In the genomic region with DNA sequence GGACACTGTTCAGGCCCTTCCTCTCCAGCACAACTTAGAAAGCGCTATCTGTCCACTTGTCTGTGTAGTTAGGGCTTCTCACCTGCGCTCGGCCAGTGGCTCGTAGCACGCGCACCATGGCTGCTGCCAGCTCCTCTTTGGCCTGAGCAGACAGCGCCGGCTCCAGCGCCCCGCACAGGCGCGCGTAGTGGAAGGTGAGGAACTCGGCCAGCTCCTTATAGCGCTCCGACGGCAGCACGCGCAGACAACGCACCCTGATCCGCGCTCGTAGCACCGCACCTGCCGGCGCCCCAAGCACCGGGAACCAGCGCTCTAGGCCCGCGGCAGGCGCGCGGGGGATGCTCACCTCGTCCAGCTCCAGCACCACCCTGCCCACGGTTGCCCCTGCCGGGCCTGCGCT, we compare ENCODE assay signal across 9 mouse cellular contexts. TPM values are rescaled to one million over a fixed set of nuclear protein-coding genes. Genes with fewer than 3 reads are reported as not detected.
DNase-seq lines count a peak whose midpoint lies in the region; ATAC-seq and TF ChIP-seq lines count a peak whose summit lies in the region.
"Had no signal": no experiment of that assay in that cellular context is flagged by ENCODE, and none has a peak within 500 bp of the region (broad histone marks: within the 10 kb centered on the region; RNA-seq: fewer than 3 reads in every experiment).

No protein-coding gene starts in this region.

- no peak overlapping the region for H3K27ac ChIP-seq in lung, embryonic 14.5 days (ENCODE audit: low read depth)
- no peak overlapping the region for H3K27ac ChIP-seq in forebrain, embryonic 14.5 days (ENCODE audit: low read depth, low read length)
- H3K27ac ChIP-seq in limb, embryonic 13.5 days = no peak overlapping the region
- H3K27ac ChIP-seq in stomach, embryonic 14.5 days (ENCODE audit: low read length) = no peak overlapping the region

- ATAC-seq in lung, embryonic 14.5 days (ENCODE audit: insufficient read depth) = no peak
- ATAC-seq in forebrain, embryonic 14.5 days = no peak
- no peak for ATAC-seq in limb, embryonic 13.5 days (ENCODE audit: low FRiP score, low read depth)
- ATAC-seq in stomach, embryonic 14.5 days (ENCODE audit: insufficient number of reproducible peaks, insufficient read depth, low FRiP score, low read depth) = no peak

- no peaks in the 10 kb centered on the region for H3K9me3 ChIP-seq in lung, embryonic 14.5 days (ENCODE audit: low read depth, low read length)
- no peaks in the 10 kb centered on the region for H3K9me3 ChIP-seq in forebrain, embryonic 14.5 days (replicated peaks; ENCODE audit: control insufficient read depth, low read length)
- H3K9me3 ChIP-seq in limb, embryonic 13.5 days = no peaks in the 10 kb centered on the region
- H3K9me3 ChIP-seq in stomach, embryonic 14.5 days (ENCODE audit: control insufficient read depth, low read depth, low read length) = no peaks in the 10 kb centered on the region

- WGBS in lung, embryonic 14.5 days = 7% methylated on average over 37 of the region's 37 CpGs
- WGBS in forebrain, embryonic 14.5 days = 5% methylated on average over 37 of the region's 37 CpGs
- WGBS in limb, embryonic 13.5 days = 2% methylated on average over 37 of the region's 37 CpGs
- 5% methylated on average over 37 of the region's 37 CpGs for WGBS in stomach, embryonic 14.5 days

- peaks cover 77% of the 10 kb centered on the region for H3K27me3 ChIP-seq in lung, embryonic 14.5 days (ENCODE audit: insufficient read depth, low read length)
- H3K27me3 ChIP-seq in forebrain, embryonic 14.5 days (replicated peaks; ENCODE audit: control insufficient read depth, insufficient read depth, low read length) = peaks cover 68% of the 10 kb centered on the region
- H3K27me3 ChIP-seq in limb, embryonic 13.5 days = peaks cover 90% of the 10 kb centered on the region
- H3K27me3 ChIP-seq in stomach, embryonic 14.5 days (ENCODE audit: control insufficient read depth, insufficient read depth, low read length) = peaks cover 64% of the 10 kb centered on the region

- peak overlapping the region; percentile 44 for H3K4me2 ChIP-seq in lung, embryonic 14.5 days
- H3K4me2 ChIP-seq in forebrain, embryonic 14.5 days (ENCODE audit: low read length) = peak overlapping the region; percentile 26
- peak overlapping the region; percentile 56 for H3K4me2 ChIP-seq in limb, embryonic 13.5 days (replicated peaks)
- H3K4me2 ChIP-seq in stomach, embryonic 14.5 days (replicated peaks; ENCODE audit: low read depth, low read length) = peak overlapping the region; percentile 39

- peaks cover 3% of the 10 kb centered on the region; the same call in 1 of the 2 replicates for H3K4me1 ChIP-seq in lung, embryonic 14.5 days (ENCODE audit: insufficient read depth)
- H3K4me1 ChIP-seq in forebrain, embryonic 14.5 days (ENCODE audit: control insufficient read depth, insufficient read depth, low read length) = no peaks in the 10 kb centered on the region
- peaks cover 6% of the 10 kb centered on the region for H3K4me1 ChIP-seq in limb, embryonic 13.5 days
- no peaks in the 10 kb centered on the region for H3K4me1 ChIP-seq in stomach, embryonic 14.5 days (ENCODE audit: control insufficient read depth, insufficient read depth, low read length)

- H3K36me3 ChIP-seq in lung, embryonic 14.5 days (ENCODE audit: insufficient read depth) = no peaks in the 10 kb centered on the region
- no peaks in the 10 kb centered on the region for H3K36me3 ChIP-seq in forebrain, embryonic 14.5 days (ENCODE audit: control insufficient read depth, insufficient read depth, low read length)
- no peaks in the 10 kb centered on the region for H3K36me3 ChIP-seq in limb, embryonic 13.5 days
- no peaks in the 10 kb centered on the region for H3K36me3 ChIP-seq in stomach, embryonic 14.5 days (ENCODE audit: control insufficient read depth, insufficient read depth, low read length)

- peak overlapping the region; percentile 24; the same call in 1 of the 2 replicates for H3K4me3 ChIP-seq in lung, embryonic 14.5 days (ENCODE audit: low read depth, low read length)
- peak overlapping the region; percentile 16; the same call in 1 of the 2 replicates for H3K4me3 ChIP-seq in forebrain, embryonic 14.5 days (ENCODE audit: low read depth, low read length)
- H3K4me3 ChIP-seq in limb, embryonic 13.5 days = peak overlapping the region; percentile 29
- peak overlapping the region; percentile 15; the same call in 1 of the 2 replicates for H3K4me3 ChIP-seq in stomach, embryonic 14.5 days (ENCODE audit: low read depth, low read length)

- intact Hi-C loops in left cerebral cortex, postnatal 36 days (cut with DNase I) = no loop called here

- DNase-seq in lung, embryonic 14.5 days = no peak
- no peak for DNase-seq in lung, postnatal 14 days
- no peak for DNase-seq in forebrain, embryonic 14.5 days (ENCODE audit: low spot score)
- no peak for DNase-seq in urinary bladder, postnatal 14 days (ENCODE audit: low spot score)
- DNase-seq in left cerebral cortex, postnatal 36 days (ENCODE audit: low spot score in 2 of 2) = no peak
- no peak for DNase-seq in cerebellum, adult 8-10 months
- DNase-seq: cerebellum, postnatal 10 days had no signal

- no peak for TF ChIP-seq CTCF in lung, embryonic 14.5 days (IDR thresholded peaks at IDR 0.05; ENCODE audit: low read depth)

- no peak overlapping the region for H3K9ac ChIP-seq in lung, embryonic 14.5 days
- H3K9ac ChIP-seq in forebrain, embryonic 14.5 days (ENCODE audit: low read length) = no peak overlapping the region
- H3K9ac ChIP-seq in limb, embryonic 13.5 days = no peak overlapping the region; the same call in 1 of the 2 replicates
- no peak overlapping the region for H3K9ac ChIP-seq in stomach, embryonic 14.5 days (replicated peaks; ENCODE audit: low read depth, low read length)

RNA-seq across cellular contexts. Expression of a gene that starts 7.0 kb away (rescaled TPM):
- polyA plus RNA-seq in lung, embryonic 14.5 days (2014; fragmentation: Nextera tagmentation; extraction: Ambion mirVana) = 41.8 and 48.1 TPM in 2 replicates
- 29.2 and 35.6 TPM in 2 replicates for polyA plus RNA-seq in forebrain, embryonic 14.5 days (2014; fragmentation: Nextera tagmentation; extraction: Ambion mirVana)
- 23.4 and 25.2 TPM in 2 replicates for polyA plus RNA-seq in limb, embryonic 13.5 days (2015; fragmentation: Nextera tagmentation; extraction: Ambion mirVana)
- 32.2 and 39.9 TPM in 2 replicates for polyA plus RNA-seq in stomach, embryonic 14.5 days (2014; fragmentation: Nextera tagmentation; extraction: Ambion mirVana)
- 10 to 100 TPM; 52.3 to 53.2 TPM for total RNA-seq in left cerebral cortex, postnatal 36 days (2021)

RNA-seq across cellular contexts. Expression of a gene that starts 7.1 kb away (rescaled TPM):
- 0.93 and 1.0 TPM in 2 replicates for polyA plus RNA-seq in lung, embryonic 14.5 days (2014; fragmentation: Nextera tagmentation; extraction: Ambion mirVana)
- polyA plus RNA-seq in forebrain, embryonic 14.5 days (2014; fragmentation: Nextera tagmentation; extraction: Ambion mirVana) = 0.52 and 1.2 TPM in 2 replicates
- polyA plus RNA-seq in limb, embryonic 13.5 days (2015; fragmentation: Nextera tagmentation; extraction: Ambion mirVana) = 0.85 and 1.1 TPM in 2 replicates
- polyA plus RNA-seq in stomach, embryonic 14.5 days (2014; fragmentation: Nextera tagmentation; extraction: Ambion mirVana) = 1.3 and 1.5 TPM in 2 replicates
- 1 to 10 TPM; 2.6 to 3.4 TPM for total RNA-seq in left cerebral cortex, postnatal 36 days (2021)

RNA-seq across cellular contexts. Expression of a gene that starts 27.7 kb away (rescaled TPM):
- 0.07 TPM in 1 of 2 replicates, not detected in the other for polyA plus RNA-seq in lung, embryonic 14.5 days (2014; fragmentation: Nextera tagmentation; extraction: Ambion mirVana)
- polyA plus RNA-seq in forebrain, embryonic 14.5 days (2014; fragmentation: Nextera tagmentation; extraction: Ambion mirVana) = not detected in 2 replicates
- 0.09 TPM in 2 replicates for polyA plus RNA-seq in limb, embryonic 13.5 days (2015; fragmentation: Nextera tagmentation; extraction: Ambion mirVana)
- polyA plus RNA-seq in stomach, embryonic 14.5 days (2014; fragmentation: Nextera tagmentation; extraction: Ambion mirVana) = 0.17 TPM in 1 of 2 replicates, not detected in the other
- not detected for total RNA-seq in left cerebral cortex, postnatal 36 days (2021)

RNA-seq across cellular contexts. Expression of a gene that starts 45.9 kb away (rescaled TPM):
- 68.7 and 82.0 TPM in 2 replicates for polyA plus RNA-seq in lung, embryonic 14.5 days (2014; fragmentation: Nextera tagmentation; extraction: Ambion mirVana)
- 66.6 and 82.4 TPM in 2 replicates for polyA plus RNA-seq in forebrain, embryonic 14.5 days (2014; fragmentation: Nextera tagmentation; extraction: Ambion mirVana)
- 106 and 116 TPM in 2 replicates for polyA plus RNA-seq in limb, embryonic 13.5 days (2015; fragmentation: Nextera tagmentation; extraction: Ambion mirVana)
- 84.3 and 88.6 TPM in 2 replicates for polyA plus RNA-seq in stomach, embryonic 14.5 days (2014; fragmentation: Nextera tagmentation; extraction: Ambion mirVana)
- total RNA-seq in left cerebral cortex, postnatal 36 days (2021) = 100 to 1,000 TPM; 155 to 294 TPM

RNA-seq across cellular contexts. Expression of a gene that starts 56.3 kb away (rescaled TPM):
- 0.72 and 0.87 TPM in 2 replicates for polyA plus RNA-seq in lung, embryonic 14.5 days (2014; fragmentation: Nextera tagmentation; extraction: Ambion mirVana)
- 0.33 and 0.95 TPM in 2 replicates for polyA plus RNA-seq in forebrain, embryonic 14.5 days (2014; fragmentation: Nextera tagmentation; extraction: Ambion mirVana)
- polyA plus RNA-seq in limb, embryonic 13.5 days (2015; fragmentation: Nextera tagmentation; extraction: Ambion mirVana) = 0.79 and 1.9 TPM in 2 replicates
- polyA plus RNA-seq in stomach, embryonic 14.5 days (2014; fragmentation: Nextera tagmentation; extraction: Ambion mirVana) = 0.34 and 0.45 TPM in 2 replicates
- not detected for total RNA-seq in left cerebral cortex, postnatal 36 days (2021)
